In the genomic region with DNA sequence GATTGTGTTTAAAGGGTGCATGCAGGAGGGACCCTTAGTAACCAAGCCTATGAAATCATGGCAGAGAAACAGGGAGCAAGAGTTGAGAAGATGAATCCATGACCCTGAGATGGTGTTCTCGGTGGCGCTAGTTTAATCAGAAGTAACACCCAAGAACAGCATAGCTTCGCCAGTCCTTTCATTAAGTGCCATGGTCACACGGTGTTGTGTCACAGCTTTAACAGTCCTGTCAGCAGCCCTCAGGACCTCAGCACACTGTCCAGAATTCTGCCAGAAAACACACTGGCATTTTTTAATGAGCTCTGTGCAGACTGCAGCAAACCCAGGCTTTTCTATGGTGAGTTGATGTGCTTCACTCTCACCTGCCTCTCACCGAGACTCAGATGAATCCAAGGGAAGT, we compare ENCODE assay signal across 22 mouse cellular contexts.
DNase-seq lines count a peak whose midpoint lies in the region; ATAC-seq lines count a peak whose summit lies in the region.
"Had no signal": no experiment of that assay in that cellular context is flagged by ENCODE, and none has a peak within 500 bp of the region (broad histone marks: within the 10 kb centered on the region; RNA-seq: fewer than 3 reads in every experiment).

No protein-coding gene starts in this region.

- no peak overlapping the region for H3K9ac ChIP-seq in heart, embryonic 12.5 days
- no peak overlapping the region for H3K9ac ChIP-seq in heart, embryonic 16.5 days (ENCODE audit: low read length)
- H3K9ac ChIP-seq: embryonic facial prominence, embryonic 13.5 days; embryonic facial prominence, embryonic 15.5 days; forebrain, embryonic 12.5 days had no signal

- no peaks in the 10 kb centered on the region for H3K36me3 ChIP-seq in heart, embryonic 12.5 days
- H3K36me3 ChIP-seq in heart, embryonic 16.5 days (ENCODE audit: control insufficient read depth, insufficient read depth), result no peaks in the 10 kb centered on the region
- H3K36me3 ChIP-seq: embryonic facial prominence, embryonic 13.5 days; embryonic facial prominence, embryonic 15.5 days; forebrain, embryonic 10.5 days; forebrain, embryonic 12.5 days had no signal

- no peaks in the 10 kb centered on the region for H3K9me3 ChIP-seq in heart, embryonic 12.5 days (replicated peaks)
- no peaks in the 10 kb centered on the region for H3K9me3 ChIP-seq in heart, embryonic 16.5 days (replicated peaks; ENCODE audit: control insufficient read depth, low read length)
- H3K9me3 ChIP-seq: embryonic facial prominence, embryonic 13.5 days; embryonic facial prominence, embryonic 15.5 days; forebrain, embryonic 10.5 days; forebrain, embryonic 12.5 days had no signal

- 0 out of 2 replicates have a peak, but pooled peaks cover 8% of the 10 kb centered on the region for H3K4me1 ChIP-seq in heart, embryonic 12.5 days (replicated peaks)
- peaks cover 9% of the 10 kb centered on the region for H3K4me1 ChIP-seq in heart, embryonic 16.5 days (ENCODE audit: control insufficient read depth, insufficient read depth, low read length)
- H3K4me1 ChIP-seq: embryonic facial prominence, embryonic 13.5 days; embryonic facial prominence, embryonic 15.5 days had no signal

- no peaks in the 10 kb centered on the region for H3K27me3 ChIP-seq in heart, embryonic 12.5 days (replicated peaks)
- no peaks in the 10 kb centered on the region for H3K27me3 ChIP-seq in heart, embryonic 16.5 days (ENCODE audit: control insufficient read depth, insufficient read depth, low read length)
- H3K27me3 ChIP-seq: embryonic facial prominence, embryonic 13.5 days; embryonic facial prominence, embryonic 15.5 days; forebrain, embryonic 12.5 days had no signal

- H3K4me2 ChIP-seq in heart, embryonic 12.5 days, result no peak overlapping the region
- no peak overlapping the region for H3K4me2 ChIP-seq in heart, embryonic 16.5 days (ENCODE audit: low read depth, low read length)
- H3K4me2 ChIP-seq: embryonic facial prominence, embryonic 13.5 days; embryonic facial prominence, embryonic 15.5 days; forebrain, embryonic 12.5 days had no signal

- DNase-seq in heart, adult 9 months (ENCODE audit: low spot score in 2 of 2), result no peak
- no peak for DNase-seq in heart, postnatal 4 days
- DNase-seq in forelimb bud, embryonic 11.5 days (ENCODE audit: low read depth, low spot score), result peak; percentile 5
- no peak for DNase-seq in urinary bladder, postnatal 14 days (ENCODE audit: low spot score)
- DNase-seq: adrenal gland, adult 2 months; adrenal gland, postnatal 10 days; adrenal gland, postnatal 25 days; cerebellum, adult 11 months; cerebellum, adult 18-20 months; cerebellum, adult 8-10 months; cerebellum, adult 9-11 months; cerebellum, postnatal 14 days; cerebellum, postnatal 36 days; embryo, embryonic 11 days had no signal

- H3K27ac ChIP-seq in heart, embryonic 12.5 days (ENCODE audit: poor library complexity, severe bottlenecking), result no peak overlapping the region
- H3K27ac ChIP-seq in heart, embryonic 16.5 days (ENCODE audit: low read length), result no peak overlapping the region
- H3K27ac ChIP-seq: embryonic facial prominence, embryonic 13.5 days; embryonic facial prominence, embryonic 15.5 days; forebrain, embryonic 10.5 days; forebrain, embryonic 12.5 days had no signal

- no peak overlapping the region for H3K4me3 ChIP-seq in heart, embryonic 12.5 days
- H3K4me3 ChIP-seq in heart, embryonic 16.5 days (ENCODE audit: low read length), result no peak overlapping the region
- H3K4me3 ChIP-seq: embryonic facial prominence, embryonic 13.5 days; embryonic facial prominence, embryonic 15.5 days; erythroblast, embryonic 14.5 days; forebrain, embryonic 10.5 days; forebrain, embryonic 12.5 days had no signal

- WGBS in heart, embryonic 12.5 days, result 35% methylated on average over 5 of the region's 5 CpGs
- 40% methylated on average over 5 of the region's 5 CpGs for WGBS in heart, embryonic 16.5 days

- 0 out of 2 replicates have a peak, but pooled peaks have one; percentile 39 for ATAC-seq in heart, embryonic 12.5 days (ENCODE audit: insufficient number of reproducible peaks, low FRiP score)
- ATAC-seq in heart, embryonic 16.5 days (replicated peaks; ENCODE audit: extremely low read depth, insufficient read depth, low FRiP score), result peak; percentile 75
- ATAC-seq: forebrain, embryonic 14.5 days had no signal
